Mouse (Mus musculus) liver, embryonic 14.5 days (tissue): Measurements from ENCODE around the gene Snx7.

ENCODE experiments used
- CTCF ChIP-seq: IDR thresholded peaks from 2 replicates; pipeline ENCODE4 v1.5.1; 2016; ENCODE audit warnings: antibody characterized with exemption, low read depth, control low read depth
- EP300 ChIP-seq: IDR thresholded peaks from 2 replicates; pipeline ENCODE4 v1.6.1; 2016; ENCODE audit warnings: antibody characterized with exemption, low read depth

- TF ChIP-seq CTCF (no peak), EP300 (no peak)
These were observed 76.8 kb downstream of the Snx7 start for GRCm38 (mm10) chr3:117791951-117792350.
